Mouse (Mus musculus) effector memory CD4-positive, alpha-beta T cell, adult 7 months (primary cell): ENCODE data around the gene Ttc9c. TPM values are rescaled to one million over a fixed set of nuclear protein-coding genes. Genes with fewer than 3 reads are reported as not detected.

Experiments used
- polyA plus RNA-seq: library from polyadenylated mRNA; unstranded; fragments of 100-300 nt; shearing (Covaris generic); gene quantifications from one replicate; pipeline ENCODE4 v1.2.1, GENCODE M21; 2017

Ttc9c gene
- polyA plus RNA-seq = 31.0 TPM

GRCm38 (mm10) chr19:8818801-8819595 lies at the start of gene Ttc9c:
Gene Ttc9c, minus strand, starts transcription at chr19:8819333.

GRCm38 (mm10) chr19:8850402-8850901 lies 31.3 kb upstream of the Ttc9c start, which contains the start of gene Lrrn4cl:
Gene Lrrn4cl, plus strand, starts transcription at chr19:8850768.

GRCm38 (mm10) chr19:8839103-8839907 lies 20.2 kb upstream of the Ttc9c start, which contains the start of gene Gng3:
Gene Gng3, minus strand, starts transcription at chr19:8839194.

GRCm38 (mm10) chr19:8837251-8837791 lies 18.2 kb upstream of the Ttc9c start, which contains the start of gene Bscl2:
Gene Bscl2, plus strand, starts transcription at chr19:8837467.

DNA sequence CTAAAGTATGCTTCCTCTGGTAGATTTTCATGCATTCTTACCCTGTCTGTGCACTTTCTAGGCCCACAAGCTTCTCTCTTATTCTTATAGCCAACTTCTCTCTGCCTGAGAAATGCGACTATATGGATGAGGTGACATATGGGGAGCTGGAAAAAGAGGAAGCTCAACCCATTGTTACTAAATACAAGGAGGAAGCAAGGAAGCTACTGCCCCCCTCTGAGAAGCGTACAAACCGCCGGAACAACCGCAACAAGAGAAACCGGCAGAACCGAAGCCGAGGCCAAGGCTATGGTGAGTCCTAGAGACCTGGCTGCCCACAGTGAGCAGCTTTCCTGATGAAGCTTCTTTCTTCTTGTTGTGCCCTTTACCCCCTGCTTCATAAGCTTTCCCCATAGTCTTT lies 10.5 kb upstream of the Ttc9c start, which contains the start of gene AC129217.1:
AC129217.1 (plus strand) TSS at position 114 of the 400 bp plus-strand sequence.

GRCm38 (mm10) chr19:8819596-8820423 lies 677 bp upstream of the Ttc9c start, which contains the start of gene Hnrnpul2:
Gene Hnrnpul2, plus strand, starts transcription at chr19:8820010.

GRCm38 (mm10) chr19:8802130-8802821 lies 16.9 kb downstream of the Ttc9c start, which contains the start of gene Zbtb3:
Gene Zbtb3, plus strand, starts transcription at chr19:8802555.

GRCm38 (mm10) chr19:8798264-8798946 lies 20.7 kb downstream of the Ttc9c start, which contains the start of gene Polr2g:
Gene Polr2g, minus strand, starts transcription at chr19:8798577.

DNA sequence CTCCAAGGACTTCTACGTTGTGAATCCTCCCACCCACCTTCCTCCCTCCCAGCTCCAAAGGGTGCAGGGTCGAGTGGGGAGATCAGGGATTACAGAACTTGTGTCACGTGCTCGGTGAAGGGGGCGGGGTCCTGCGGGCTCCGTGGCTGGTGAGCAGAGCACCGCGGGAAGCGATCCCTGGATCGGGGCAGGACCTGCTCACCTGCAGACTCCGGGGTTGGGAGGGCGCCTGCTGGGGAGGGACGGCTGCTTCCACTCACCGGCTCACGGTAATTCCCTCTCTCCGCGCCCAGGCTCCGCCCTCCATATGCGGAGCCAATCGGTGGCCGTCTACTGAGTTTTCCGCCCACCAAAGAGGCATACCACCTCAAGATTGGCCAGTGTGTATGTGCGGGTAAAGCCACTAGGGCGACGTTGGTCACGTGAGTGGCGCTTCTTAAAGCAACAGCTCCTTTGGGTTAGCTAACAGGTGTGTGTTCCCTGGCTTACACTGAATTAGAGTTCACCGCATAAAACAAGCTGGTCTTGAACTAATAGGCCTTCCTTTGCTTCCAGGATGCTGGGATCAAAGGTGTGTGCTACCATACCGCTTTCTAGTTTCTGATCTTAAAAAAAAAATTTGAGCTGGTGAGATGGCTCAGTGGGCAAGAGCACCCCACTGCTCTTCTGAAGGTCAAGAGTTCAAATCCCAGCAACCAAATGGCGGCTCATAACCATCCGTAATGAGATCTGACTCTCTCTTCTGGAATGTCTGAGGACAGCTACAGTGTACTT lies 32.9 kb downstream of the Ttc9c start, which contains the start of gene Taf6l:
Taf6l (minus strand) TSS at position 410 of the 774 bp plus-strand sequence.

DNA sequence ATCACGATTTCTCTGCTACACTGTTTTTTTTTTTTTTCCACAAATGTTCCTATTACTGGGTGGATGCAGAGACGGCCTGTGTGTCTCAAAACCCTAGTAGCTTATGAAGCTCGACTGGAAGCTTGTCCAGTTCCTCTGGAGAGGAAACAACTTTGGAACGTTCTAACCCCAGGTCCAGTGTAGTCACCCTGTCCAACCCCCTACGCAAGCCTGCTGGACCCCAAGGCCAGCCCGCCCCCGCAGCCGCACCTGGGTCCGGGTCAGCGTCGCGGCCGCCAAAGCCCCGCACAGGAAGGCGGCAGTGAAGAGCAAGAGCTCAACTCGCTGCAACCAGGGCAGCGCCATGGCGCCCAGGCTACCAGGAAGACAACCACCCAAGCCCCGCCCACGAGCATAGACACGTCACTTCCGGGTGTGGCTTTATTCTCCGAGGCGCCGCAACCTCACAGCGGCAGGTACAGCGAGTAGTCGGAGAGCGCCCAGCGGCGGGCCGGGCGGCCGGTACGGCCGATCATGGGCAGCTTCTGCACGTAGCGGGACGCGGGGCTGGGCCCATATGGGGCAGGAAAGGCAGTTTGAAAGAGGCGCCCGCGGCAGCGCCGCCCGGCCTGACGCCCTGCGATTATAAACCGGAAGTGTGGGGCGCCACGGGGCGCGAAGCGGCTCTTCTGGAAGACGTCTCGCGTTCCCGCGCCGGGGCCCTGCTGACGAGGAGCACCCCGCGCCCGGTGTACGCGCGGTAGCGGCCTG lies 44.9 kb downstream of the Ttc9c start, which contains the start of gene Tmem179b:
Tmem179b (minus strand) TSS at position 382 of the 750 bp plus-strand sequence.

DNA sequence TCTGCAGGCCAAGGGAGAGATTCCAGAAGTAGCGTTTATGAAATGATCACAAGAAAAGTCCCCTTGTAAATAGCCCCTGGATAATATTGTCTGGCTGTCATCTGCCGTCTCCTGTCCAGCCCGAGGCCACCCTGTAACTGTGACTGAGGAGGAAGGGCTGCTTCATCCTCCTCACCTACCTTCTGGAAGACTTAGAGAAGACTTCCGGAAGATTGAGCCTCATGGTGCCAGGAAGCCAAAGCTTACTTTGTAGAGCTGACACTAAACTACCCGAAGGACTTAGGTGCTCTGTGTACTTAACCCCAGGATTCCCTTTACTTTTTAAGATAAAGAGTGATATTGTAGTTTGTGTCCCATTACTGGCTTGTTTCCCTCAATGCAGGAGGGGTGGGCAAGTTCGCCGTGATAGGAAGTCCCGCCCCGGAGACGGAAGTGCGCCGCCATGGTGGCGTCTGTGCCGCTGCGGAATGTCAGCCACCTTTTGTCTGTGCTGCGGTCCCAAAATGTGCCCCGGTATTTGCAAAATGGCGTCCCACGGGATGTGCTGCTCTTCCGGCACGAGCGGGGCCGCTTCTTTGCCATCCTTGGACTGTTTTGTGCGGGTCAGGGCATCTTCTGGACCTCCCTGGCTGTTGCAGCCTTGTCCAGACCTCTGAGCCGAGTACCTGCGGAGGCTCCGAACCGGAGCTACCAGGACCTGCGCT lies 48.4 kb downstream of the Ttc9c start, which contains the start of gene Tmem223:
Tmem223 (plus strand) TSS at position 430 of the 704 bp plus-strand sequence.

Other genes starting within 250 kb of the Ttc9c start
- gene Slc22a8, start 228.1 kb downstream of the Ttc9c start, polyA plus RNA-seq = 0.62 TPM
- not detected for gene Slc22a6, start 201.3 kb downstream of the Ttc9c start, polyA plus RNA-seq
- not detected for gene Chrm1, start 155.5 kb downstream of the Ttc9c start, polyA plus RNA-seq
- 497 TPM for gene Slc3a2, start 96.0 kb downstream of the Ttc9c start, polyA plus RNA-seq
- 105 TPM for gene Wdr74, start 83.5 kb downstream of the Ttc9c start, polyA plus RNA-seq
- gene 1700092M07Rik, start 78.6 kb downstream of the Ttc9c start, polyA plus RNA-seq = 1.5 TPM
- gene Stx5a, start 77.9 kb downstream of the Ttc9c start, polyA plus RNA-seq = 223 TPM
- 365 TPM for gene Nxf1, start 62.3 kb downstream of the Ttc9c start, polyA plus RNA-seq
- 38.6 TPM for gene Tmem223, start 48.3 kb downstream of the Ttc9c start, polyA plus RNA-seq
- 172 TPM for gene Tmem179b, start 44.9 kb downstream of the Ttc9c start, polyA plus RNA-seq
- gene Taf6l, start 32.9 kb downstream of the Ttc9c start, polyA plus RNA-seq = 8.1 TPM
- 68.3 TPM for gene Polr2g, start 20.8 kb downstream of the Ttc9c start, polyA plus RNA-seq
- 0.18 TPM for gene Zbtb3, start 16.8 kb downstream of the Ttc9c start, polyA plus RNA-seq
- gene Hnrnpul2, start 677 bp upstream of the Ttc9c start, polyA plus RNA-seq = 7.6 TPM
- gene AC129217.1, start 10.4 kb upstream of the Ttc9c start, polyA plus RNA-seq = not detected
- 85.2 TPM for gene Bscl2, start 18.1 kb upstream of the Ttc9c start, polyA plus RNA-seq
- gene Gng3, start 19.9 kb upstream of the Ttc9c start, polyA plus RNA-seq = 0.49 TPM
- not detected for gene Lrrn4cl, start 31.4 kb upstream of the Ttc9c start, polyA plus RNA-seq
- gene Ubxn1, start 52.2 kb upstream of the Ttc9c start, polyA plus RNA-seq = 133 TPM
- 30.0 TPM for gene Uqcc3, start 61.6 kb upstream of the Ttc9c start, polyA plus RNA-seq
- 40.0 TPM for gene Lbhd1, start 64.4 kb upstream of the Ttc9c start, polyA plus RNA-seq
- gene Gm49403, start 64.6 kb upstream of the Ttc9c start, polyA plus RNA-seq = not detected
- gene 1810009A15Rik, start 69.5 kb upstream of the Ttc9c start, polyA plus RNA-seq = 32.1 TPM
- not detected for gene Gm49416, start 69.6 kb upstream of the Ttc9c start, polyA plus RNA-seq
- 34.6 TPM for gene Ints5, start 73.7 kb upstream of the Ttc9c start, polyA plus RNA-seq
- gene Ganab, start 78.7 kb upstream of the Ttc9c start, polyA plus RNA-seq = 91.0 TPM
- 57.0 TPM for gene B3gat3, start 101.0 kb upstream of the Ttc9c start, polyA plus RNA-seq
- gene Rom1, start 110.0 kb upstream of the Ttc9c start, polyA plus RNA-seq = 4.5 TPM
- 74.5 TPM for gene Eml3, start 110.2 kb upstream of the Ttc9c start, polyA plus RNA-seq
- gene Mta2, start 122.5 kb upstream of the Ttc9c start, polyA plus RNA-seq = 211 TPM
- 55.0 TPM for gene Tut1, start 134.5 kb upstream of the Ttc9c start, polyA plus RNA-seq
- 259 TPM for gene Eef1g, start 147.7 kb upstream of the Ttc9c start, polyA plus RNA-seq
- 193 TPM for gene Ahnak, start 170.0 kb upstream of the Ttc9c start, polyA plus RNA-seq